Mouse (Mus musculus) testis, adult 2 months (tissue): ENCODE measurements around the gene Slc51a.

Experiments
- CTCF ChIP-seq: fragments of 200-500 bp; IDR thresholded peaks from 2 replicates; pipeline ENCODE4 v1.5.1; 2012; ENCODE audit warnings: low read depth, mild to moderate bottlenecking, inconsistent platforms, low read length, moderate library complexity; ENCODE audit not compliant: control insufficient read depth, insufficient read depth, insufficient replicate concordance
- POLR2A ChIP-seq: fragments of 200-500 bp; IDR thresholded peaks from 2 replicates; pipeline ENCODE4 v1.6.1; 2012; ENCODE audit warnings: low read depth, mild to moderate bottlenecking, inconsistent platforms, low read length, moderate library complexity; ENCODE audit not compliant: control insufficient read depth

- no peak for TF ChIP-seq POLR2A
- TF ChIP-seq CTCF, result no peak
Measured at GRCm38 (mm10) chr16:32463426-32463825, 24.3 kb downstream of the Slc51a start.
